Mouse (Mus musculus): ENCODE results near the gene Serping1.

DNA sequence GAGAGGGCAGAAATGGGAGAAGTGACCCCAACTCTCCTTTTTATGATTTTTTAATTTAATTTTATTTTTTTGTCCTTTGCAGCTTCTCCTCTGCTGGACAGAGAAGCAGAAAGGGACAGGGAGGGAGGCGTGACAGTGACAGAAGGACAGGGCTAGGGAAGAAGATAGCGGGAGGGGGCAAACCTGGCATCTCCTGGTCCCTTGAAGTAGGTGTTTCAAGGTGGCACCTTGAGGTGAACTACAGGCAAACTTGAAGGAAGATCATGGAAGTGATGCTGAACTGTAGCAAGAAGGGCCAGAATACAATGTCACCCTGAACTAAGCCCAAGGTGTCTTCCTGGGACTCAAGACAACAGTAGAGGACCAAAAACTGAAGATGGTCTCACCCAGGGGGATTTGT is 40.3 kb downstream of the Serping1 start:
- no peak for TF ChIP-seq CTCF (conservative IDR thresholded peaks at IDR 0.05; ENCODE audit: insufficient read depth, insufficient read length, low read depth, low read length)
- no peak for TF ChIP-seq POLR2A (IDR thresholded peaks at IDR 0.05; ENCODE audit: low read depth, low read length)
